Mouse (Mus musculus): ENCODE measurements around the gene Aar2.

DNA sequence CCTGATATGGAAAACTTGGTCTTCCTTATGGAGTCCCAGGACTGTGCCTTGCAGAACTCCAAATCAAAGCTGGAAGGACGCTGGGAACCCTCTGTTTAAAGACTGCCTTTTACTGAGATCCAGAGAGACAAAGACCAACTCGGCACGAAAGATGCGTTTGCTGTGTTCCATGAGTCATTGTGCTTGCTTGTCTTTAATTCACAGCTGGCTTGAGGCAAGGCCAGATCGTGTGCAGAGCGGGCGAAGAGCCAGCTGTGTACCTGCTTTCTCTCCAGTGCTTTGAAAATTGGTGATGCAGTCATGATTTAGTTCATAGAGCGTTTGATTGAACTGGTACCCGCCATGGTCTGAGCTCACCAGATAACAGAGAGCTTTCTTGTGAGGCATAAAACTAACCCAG lies 32.3 kb upstream of the Aar2 start:
- TF ChIP-seq CTCF (IDR thresholded peaks at IDR 0.05; ENCODE audit: low read depth, low read length) (no peak), EP300 (IDR thresholded peaks at IDR 0.05; ENCODE audit: insufficient read depth, low read depth, low read length) (no peak)
